Mouse (Mus musculus) kidney, adult 2 months (tissue): ENCODE measurements around the gene Morn3. TPM values are rescaled to one million over a fixed set of nuclear protein-coding genes. Genes with fewer than 3 reads are reported as not detected.
A peak's percentile ranks its signal among the peaks of the same experiment; 100 is the strongest.

ENCODE experiments used
- DNase-seq: peaks from one replicate; pipeline ENCODE4 v3.0.0; 2021
- H3K27ac ChIP-seq: fragments of 200-500 bp; 2 replicates; pipeline ENCODE4 v1.5.1; 2012; ENCODE audit warnings: low read depth, low read length, control low read depth, inconsistent platforms; ENCODE audit not compliant: insufficient read depth
- H3K27me3 ChIP-seq: fragments of 200-500 bp; replicated peaks from 2 replicates; pipeline ENCODE4 v1.6.1; 2012; ENCODE audit warnings: mild to moderate bottlenecking, moderate library complexity, low read length, inconsistent platforms; ENCODE audit not compliant: control insufficient read depth, insufficient read depth
- H3K36me3 ChIP-seq: fragments of 200-500 bp; 2 replicates; pipeline ENCODE4 v1.6.1; 2012; ENCODE audit warnings: mild to moderate bottlenecking, moderate library complexity, low read length, inconsistent platforms; ENCODE audit not compliant: control insufficient read depth, insufficient read depth
- H3K4me1 ChIP-seq: fragments of 200-500 bp; 2 replicates; pipeline ENCODE4 v1.6.1; 2011; ENCODE audit warnings: low read length; ENCODE audit not compliant: control insufficient read depth, insufficient read depth
- H3K4me3 ChIP-seq: fragments of 200-500 bp; 2 replicates; pipeline ENCODE4 v1.5.1; 2011; ENCODE audit warnings: mild to moderate bottlenecking, low read depth, low read length, control low read depth; ENCODE audit not compliant: insufficient read depth
- CTCF ChIP-seq: fragments of 200-500 bp; conservative IDR thresholded peaks from 2 replicates; pipeline ENCODE4 v1.5.1; 2011; ENCODE audit warnings: low read depth, mild to moderate bottlenecking, control low read depth, low read length, moderate library complexity, mixed read lengths; ENCODE audit not compliant: insufficient read depth, insufficient read length
- POLR2A ChIP-seq: fragments of 200-500 bp; IDR thresholded peaks from one replicate; pipeline ENCODE4 v1.6.1; 2011; ENCODE audit warnings: low read depth, low read length, control low read depth
- WGBS: fragments of 180-500 bp; shearing (Covaris S2); methylation state at CpG from one replicate; pipeline ENCODE4 v1.1.7; 2018; 5-methylcytosine and 5-hydroxymethylcytosine counted together
- polyA plus RNA-seq: library from polyadenylated mRNA; depleted of rRNA; stranded (reverse); fragments of >200 nt; gene quantifications from 2 replicates; pipeline ENCODE4 v1.2.3, GENCODE M21; 2012; rRNA removed

Morn3 gene
- 0.06 and 0.08 TPM in 2 replicates for polyA plus RNA-seq

DNA sequence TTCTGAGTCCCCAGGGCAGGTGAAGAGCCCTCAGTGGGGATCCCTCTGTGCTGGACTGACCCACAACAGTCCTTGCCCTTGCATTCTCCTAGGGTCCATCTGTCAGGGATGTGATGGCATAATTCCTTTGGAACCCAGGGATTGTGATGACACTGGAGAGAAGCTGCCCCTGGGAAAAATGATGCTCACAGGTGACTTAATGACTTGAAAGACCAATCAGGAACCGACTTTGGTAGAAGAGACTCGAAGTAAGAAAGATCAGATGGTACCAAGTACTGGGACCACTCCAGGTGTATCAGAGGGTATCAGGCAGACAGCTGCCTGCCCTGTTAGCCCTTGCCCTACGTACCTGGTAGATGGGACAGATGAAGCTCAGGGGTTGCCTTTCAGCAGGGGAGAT is at the start of gene Morn3:
Morn3 (minus strand) TSS at position 101 of the 400 bp plus-strand sequence.
- 84% methylated on average over 3 of the region's 3 CpGs for WGBS
- Histone ChIP-seq H3K36me3 (no peaks in the 10 kb centered on the region), H3K27me3 (no peaks in the 10 kb centered on the region), H3K27ac (no peak within 1 kb of the TSS), H3K4me1 (no peaks in the 10 kb centered on the region), H3K4me3 (no peak within 1 kb of the TSS)
- no peak for DNase-seq
- TF ChIP-seq POLR2A (no peak), CTCF (no peak)

DNA sequence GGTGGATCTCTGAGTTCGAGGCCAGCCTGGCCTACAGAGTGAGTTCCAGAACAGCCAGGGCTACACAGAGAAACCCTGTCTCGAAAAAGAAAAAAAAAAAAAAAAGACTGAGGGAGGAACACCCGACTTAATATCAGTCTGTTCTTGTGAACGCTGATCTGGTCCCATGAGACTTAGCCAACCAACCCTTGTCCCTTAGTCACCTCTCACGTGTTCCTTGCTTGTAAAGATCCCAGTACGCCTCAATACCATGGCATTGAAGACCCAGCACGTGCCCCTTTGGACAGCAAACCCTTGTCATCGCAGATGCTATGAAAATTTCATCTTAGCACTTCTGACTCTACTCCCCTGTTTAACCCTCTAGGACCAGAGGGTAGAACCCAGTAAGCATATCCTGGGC is 49.5 kb upstream of the Morn3 start:
- WGBS: 87% methylated on average over 8 of the region's 8 CpGs
- TF ChIP-seq POLR2A: no peak
- no peak for TF ChIP-seq CTCF

DNA sequence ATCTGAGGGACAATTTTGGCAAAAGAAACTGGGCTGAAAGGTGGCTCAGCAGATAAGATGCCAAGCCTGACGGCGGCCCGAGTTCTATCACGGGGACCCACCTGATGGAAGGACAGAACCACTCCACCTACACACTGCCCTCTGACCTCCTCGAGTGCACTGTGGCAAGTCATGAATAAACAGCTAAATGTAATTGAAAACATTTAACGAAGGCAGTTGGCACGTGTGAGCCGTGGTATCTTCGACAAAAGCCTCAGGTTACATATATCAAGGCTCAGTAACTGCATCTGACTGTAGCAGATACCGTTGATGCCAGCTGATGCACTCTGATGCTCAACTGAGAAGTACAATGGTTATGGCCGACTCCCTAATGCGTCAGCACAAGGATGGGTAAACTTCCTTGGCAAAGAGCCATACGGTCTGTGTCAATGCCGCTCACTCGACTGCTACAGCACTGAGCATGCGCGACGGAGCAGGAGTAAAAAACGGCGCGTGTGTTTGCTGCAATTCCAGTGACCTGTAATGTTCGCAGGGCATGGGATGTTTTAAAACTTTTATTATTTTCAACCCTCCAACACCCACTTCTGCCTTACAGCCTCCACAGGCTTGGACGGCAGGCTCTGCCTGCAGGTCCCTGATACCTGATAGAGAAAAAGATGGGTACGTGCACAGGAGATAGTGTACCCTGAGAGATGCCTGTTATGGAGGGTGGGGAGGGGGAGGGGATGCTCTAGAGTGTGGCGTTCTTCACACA is 47.6 kb upstream of the Morn3 start:
- peak; percentile 78 for DNase-seq

More for the DNA sequence above, 49.5 kb upstream of the Morn3 start:
- Histone ChIP-seq H3K4me1 (peaks cover 7% of the 10 kb centered on the region), H3K4me3 (no peak overlapping the region), H3K27me3 (no peaks in the 10 kb centered on the region), H3K36me3 (no peaks in the 10 kb centered on the region), H3K27ac (no peak overlapping the region)
- peak; percentile 65 for DNase-seq

DNA sequence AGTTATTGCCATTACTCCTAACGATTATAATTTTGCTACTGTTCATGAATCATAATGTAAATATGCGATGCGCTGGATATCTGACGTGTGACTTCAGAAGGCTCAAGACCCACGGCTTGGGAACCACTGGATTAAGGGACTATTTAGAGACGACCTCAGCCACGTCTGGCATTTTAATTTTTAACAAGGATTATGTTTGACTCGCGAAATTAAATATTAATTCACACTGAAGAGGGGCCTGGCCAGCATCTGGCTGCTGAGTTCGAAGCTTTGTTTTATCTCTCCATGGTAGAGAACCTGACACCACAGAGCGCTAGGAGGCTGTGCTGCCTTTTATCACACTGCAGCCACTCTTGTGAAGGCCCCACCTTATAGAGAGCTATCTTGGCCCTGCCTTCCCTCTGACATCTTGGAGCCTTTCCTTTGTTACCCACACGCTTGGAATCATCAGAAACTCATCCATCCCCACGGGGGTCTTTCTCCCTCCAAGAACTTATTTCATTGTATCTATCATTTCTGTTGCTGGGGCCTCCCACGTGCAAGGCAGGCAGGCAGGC is 46.3 kb upstream of the Morn3 start:
- 64% methylated on average over 14 of the region's 14 CpGs for WGBS
- DNase-seq: peak; percentile 79
- Histone ChIP-seq H3K36me3 (no peaks in the 10 kb centered on the region), H3K27me3 (no peaks in the 10 kb centered on the region), H3K4me3 (no peak overlapping the region), H3K4me1 (peaks cover 7% of the 10 kb centered on the region), H3K27ac (peak overlapping the region; percentile 28; the same call in 1 of the 2 replicates)
- TF ChIP-seq CTCF (no peak), POLR2A (no peak)

More for the DNA sequence above, 47.6 kb upstream of the Morn3 start:
- H3K4me1 ChIP-seq: peaks cover 7% of the 10 kb centered on the region
- H3K36me3 ChIP-seq: no peaks in the 10 kb centered on the region
- no peaks in the 10 kb centered on the region for H3K27me3 ChIP-seq
- no peak overlapping the region for H3K27ac ChIP-seq
- TF ChIP-seq POLR2A (no peak), CTCF (no peak)
- WGBS: 41% methylated on average over 25 of the region's 25 CpGs
- no peak overlapping the region for H3K4me3 ChIP-seq

DNA sequence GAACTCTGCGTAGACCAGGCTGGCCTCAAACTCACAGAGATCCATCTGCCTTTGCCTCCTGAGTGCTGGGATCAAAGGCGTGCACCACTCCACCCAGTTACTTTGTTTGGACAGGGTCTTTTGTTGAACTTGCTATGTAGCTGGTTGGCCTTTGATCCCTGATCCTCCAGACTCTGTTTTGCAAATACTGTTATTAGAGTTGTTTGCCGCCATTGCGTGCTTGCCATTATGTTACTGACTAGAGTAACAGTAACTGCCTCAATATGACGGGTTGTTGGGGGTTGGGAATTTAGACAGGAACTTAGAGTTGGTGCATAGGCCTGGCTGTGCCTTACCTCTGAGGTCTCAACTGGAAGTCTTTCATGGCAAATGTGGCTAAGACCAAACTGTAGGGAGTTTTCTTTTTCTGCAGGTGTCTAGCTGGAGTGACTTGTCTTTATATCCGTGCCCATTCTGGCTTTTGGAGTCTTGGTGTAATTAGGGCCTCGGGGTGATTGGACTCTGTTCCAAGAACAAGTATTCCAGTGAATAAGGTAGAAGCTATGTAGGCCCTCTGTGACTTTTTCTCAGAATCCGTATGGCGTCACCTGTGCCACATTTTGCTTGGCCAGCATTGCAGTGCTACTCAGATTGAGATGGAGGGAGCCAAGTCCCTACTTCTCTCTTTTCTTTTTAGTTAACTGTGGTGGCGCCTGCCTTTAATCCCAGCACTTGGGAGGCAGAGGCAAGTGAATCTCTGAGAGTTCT is 43.9 kb upstream of the Morn3 start:
- no peaks in the 10 kb centered on the region for H3K27me3 ChIP-seq
- H3K4me3 ChIP-seq: no peak overlapping the region
- 79% methylated on average over 10 of the region's 10 CpGs for WGBS
- H3K27ac ChIP-seq: no peak overlapping the region
- H3K36me3 ChIP-seq: no peaks in the 10 kb centered on the region
- TF ChIP-seq CTCF: no peak
- TF ChIP-seq POLR2A: no peak
- DNase-seq: peak; percentile 87
- peaks cover 7% of the 10 kb centered on the region for H3K4me1 ChIP-seq

DNA sequence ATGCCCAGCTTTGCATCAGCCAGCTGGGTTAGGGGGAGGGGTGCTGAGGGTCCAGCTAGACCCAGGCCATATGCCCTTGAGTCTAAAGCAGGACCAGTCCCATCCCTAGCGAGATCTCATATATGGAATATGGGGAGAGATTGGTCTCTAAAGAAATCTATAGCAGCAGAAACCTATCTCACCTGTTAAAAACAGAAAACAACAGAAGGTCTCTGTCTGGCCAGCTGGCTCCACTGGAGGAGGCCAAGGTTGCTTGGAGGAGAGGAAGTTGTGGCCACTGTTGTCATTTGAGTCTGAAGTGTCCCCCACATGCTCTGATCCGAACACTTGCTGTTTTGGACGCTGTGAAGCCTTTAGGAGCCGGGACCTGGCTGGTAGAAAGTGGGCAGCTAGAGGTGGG is 42.0 kb upstream of the Morn3 start:
- no peak for DNase-seq
- Histone ChIP-seq H3K36me3 (no peaks in the 10 kb centered on the region), H3K4me1 (peaks cover 7% of the 10 kb centered on the region), H3K4me3 (no peak overlapping the region), H3K27ac (no peak overlapping the region), H3K27me3 (no peaks in the 10 kb centered on the region)
- TF ChIP-seq CTCF (no peak), POLR2A (no peak)
- WGBS: 96% methylated on average over 4 of the region's 4 CpGs

DNA sequence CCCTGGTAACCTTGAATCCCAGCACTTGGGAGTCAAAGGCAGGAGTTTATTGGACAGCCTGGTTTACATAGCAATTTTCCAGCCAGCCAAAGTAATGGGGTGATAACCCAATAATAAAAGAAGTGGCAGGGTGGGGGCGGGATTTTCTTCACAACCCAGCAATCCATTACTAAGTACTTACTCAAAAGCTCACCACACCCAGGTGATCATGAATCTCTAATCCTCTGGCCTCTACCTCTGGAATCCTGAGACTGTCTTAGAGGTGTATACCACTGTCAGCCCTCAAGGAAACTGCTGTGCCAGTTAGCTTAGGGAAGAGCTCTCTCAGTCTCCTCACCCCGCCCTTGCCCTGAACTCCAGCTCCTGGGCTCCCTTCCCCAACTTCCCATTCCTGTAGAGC is 39.7 kb upstream of the Morn3 start:
- Histone ChIP-seq H3K4me3 (no peak overlapping the region), H3K27me3 (no peaks in the 10 kb centered on the region), H3K27ac (no peak overlapping the region), H3K36me3 (no peaks in the 10 kb centered on the region), H3K4me1 (no peaks in the 10 kb centered on the region)
- DNase-seq: no peak
- no peak for TF ChIP-seq CTCF
- no peak for TF ChIP-seq POLR2A
- 90% methylated on average over 2 of the region's 2 CpGs for WGBS
